Comparison of ENCODE assay signal across 8 mouse cellular contexts in the genomic region with DNA sequence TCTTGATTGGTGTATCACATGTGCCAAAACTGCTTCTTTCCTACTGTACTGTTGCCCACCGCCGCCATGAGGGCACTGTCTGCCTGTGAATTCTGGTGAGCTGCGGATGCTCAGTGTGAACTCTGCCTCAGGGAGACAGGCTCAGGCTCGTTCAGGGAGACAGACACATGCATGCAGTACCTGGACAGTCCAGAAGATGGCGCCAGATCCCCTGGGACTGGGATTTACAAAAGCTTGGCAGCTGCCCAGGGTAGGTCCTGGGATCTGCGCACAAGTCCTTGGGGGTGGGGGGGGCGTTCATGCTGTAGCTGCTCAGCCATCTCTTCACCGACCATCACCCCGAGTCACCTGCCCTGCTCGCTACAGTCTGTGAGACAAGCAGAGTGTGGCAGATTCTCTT.
DNase-seq lines count a peak whose midpoint lies in the region; TF ChIP-seq lines count a peak whose summit lies in the region.

No protein-coding gene starts in this region.

- peak; percentile 76 to 87 for TF ChIP-seq CTCF in CH12.LX (conservative IDR thresholded peaks at IDR 0.05 in 1 of 2, IDR thresholded peaks at IDR 0.05 in 1 of 2; ENCODE audit: low read depth in 2 of 2, low read length in 2 of 2)
- TF ChIP-seq CTCF in bone marrow, adult 2 months (IDR thresholded peaks at IDR 0.05; ENCODE audit: control insufficient read depth, insufficient read depth, low read length), result peak; percentile 81
- peak; percentile 88 for TF ChIP-seq CTCF in layer of hippocampus, adult 2 months (conservative IDR thresholded peaks at IDR 0.05)

- TF ChIP-seq POLR2A in CH12.LX (IDR thresholded peaks at IDR 0.05; ENCODE audit: low read depth, low read length), result no peak
- TF ChIP-seq POLR2A in bone marrow, adult 2 months (IDR thresholded peaks at IDR 0.05; ENCODE audit: borderline replicate concordance, control insufficient read depth, low read depth, low read length), result no peak

- DNase-seq in CH12.LX (ENCODE audit: extremely low read depth), result peak; percentile 68
- peak; percentile 11 for DNase-seq in fat pad, adult 2 months (ENCODE audit: extremely low read depth, low read depth, low spot score)
- DNase-seq in heart, postnatal 36 days, result peak; percentile 59 to 74
- peak; percentile 39 to 80 for DNase-seq in layer of hippocampus, adult 2 months (ENCODE audit: low spot score in 2 of 2)
- peak; percentile 78 for DNase-seq in lung, postnatal 14 days
- DNase-seq in retina, postnatal 7 days (ENCODE audit: low read depth, low spot score), result peak; percentile 76
- DNase-seq in urinary bladder, postnatal 25 days (ENCODE audit: low spot score), result peak; percentile 56

- intact Hi-C loops in heart, postnatal 36 days (cut with DNase I), result no loop called here

- dilution Hi-C loops in CH12.LX (cut with MboI; ENCODE audit: extremely low pct_ligation_motif_present, extremely low pct_unique_long_range_greater_than_20kb, low sequenced_read_pairs), result no loop called here

- no peaks in the 10 kb centered on the region for H3K79me2 ChIP-seq in CH12.LX (replicated peaks; ENCODE audit: control insufficient read depth, extremely low read depth, insufficient read depth, poor library complexity, severe bottlenecking)

- in situ Hi-C loops in CH12.LX (cut with MboI; ENCODE audit: low pct_ligation_motif_present, low pct_unique_long_range_greater_than_20kb, low sequenced_read_pairs), result no loop called here

- no peaks in the 10 kb centered on the region for H3K27me3 ChIP-seq in CH12.LX (replicated peaks)

- peaks cover 0 to 8% of the 10 kb centered on the region in 2 experiments for H3K36me3 ChIP-seq in CH12.LX (replicated peaks in 1 of 2; ENCODE audit: control insufficient read depth in 1 of 2, insufficient read depth in 1 of 2, low read length in 1 of 2)

- no peak overlapping the region for H3K27ac ChIP-seq in CH12.LX (ENCODE audit: insufficient read depth, low read depth)
- H3K27ac ChIP-seq in bone marrow, adult 2 months (ENCODE audit: control insufficient read depth, insufficient read depth, low read depth, low read length, poor library complexity), result no peak overlapping the region
- peak overlapping the region; percentile 0; the same call in 1 of the 2 replicates for H3K27ac ChIP-seq in layer of hippocampus, adult 2 months

- H3K4me1 ChIP-seq in CH12.LX (ENCODE audit: control insufficient read depth in 1 of 2, insufficient read depth in 2 of 2), result no peaks in the 10 kb centered on the region
- H3K4me1 ChIP-seq in bone marrow, adult 2 months (ENCODE audit: control insufficient read depth, insufficient read depth, low read length), result no peaks in the 10 kb centered on the region

- H3K4me3 ChIP-seq in CH12.LX (replicated peaks in 1 of 3; ENCODE audit: low read depth in 2 of 3, low read length in 2 of 3, poor library complexity in 1 of 3), result no peak overlapping the region
- H3K4me3 ChIP-seq in bone marrow, adult 2 months (replicated peaks; ENCODE audit: control insufficient read depth, low read depth, low read length), result no peak overlapping the region
- no peak overlapping the region for H3K4me3 ChIP-seq in layer of hippocampus, adult 2 months

- H3K4me2 ChIP-seq in CH12.LX (ENCODE audit: insufficient read depth, low read depth, poor library complexity, severe bottlenecking), result no peak overlapping the region

- peak; percentile 64 for TF ChIP-seq RAD21 in CH12.LX (IDR thresholded peaks at IDR 0.05; ENCODE audit: low read depth, low read length)

- 28% methylated on average over 10 of the region's 10 CpGs for WGBS in bone marrow, adult 2 months

- no peaks in the 10 kb centered on the region for H3K9me3 ChIP-seq in CH12.LX (replicated peaks; ENCODE audit: low read length)

- no peak overlapping the region for H3K9ac ChIP-seq in CH12.LX (ENCODE audit: insufficient read depth, low read depth)

- TF ChIP-seq EP300 in CH12.LX (IDR thresholded peaks at IDR 0.05; ENCODE audit: low read length), result no peak

TF ChIP-seq in CH12.LX, 34 proteins besides CTCF, POLR2A, EP300 and RAD21:
- TF ChIP-seq SMC3 (IDR thresholded peaks at IDR 0.05; ENCODE audit: low read depth, low read length) (peak; percentile 58), TCF12 (IDR thresholded peaks at IDR 0.05; ENCODE audit: low read depth, low read length) (no peak)

Comparison
In these comparisons a context has a peak if more than half of its experiments do, and no peak if none do; other contexts are left out.
1. DNase-seq: peak in every context shown above with its lines; median percentile 78 in lung, postnatal 14 days; 76 in retina, postnatal 7 days; 68 in CH12.LX; 66 in heart, postnatal 36 days; 60 in layer of hippocampus, adult 2 months; 56 in urinary bladder, postnatal 25 days; 11 in fat pad, adult 2 months.